Mouse (Mus musculus): ENCODE results near the gene Rad50. TPM values are rescaled to one million over a fixed set of nuclear protein-coding genes. Genes with fewer than 3 reads are reported as not detected.

The Rad50 gene
- total RNA-seq, 2 experiments from 2014 or later: 10.9 to 12.0 TPM

DNA sequence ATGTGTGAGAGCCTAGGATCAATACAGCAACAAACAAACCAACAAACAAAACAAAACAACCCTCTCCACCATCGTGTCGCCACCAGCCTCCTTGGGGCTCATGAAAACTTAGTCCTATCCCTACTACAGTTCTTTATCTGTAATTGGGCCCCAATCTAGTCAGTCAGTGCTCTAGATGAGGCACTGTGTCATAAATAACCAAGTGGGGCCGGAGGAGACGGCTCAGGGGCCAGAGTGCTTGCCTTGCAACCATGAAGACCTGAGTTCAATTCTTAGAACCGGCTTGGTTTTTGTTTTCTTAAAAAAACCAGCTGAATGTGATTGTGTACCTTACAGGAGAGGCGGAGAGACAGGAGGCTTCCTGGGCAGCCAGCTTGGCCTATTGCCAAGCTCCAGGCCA, 91.9 kb downstream of the Rad50 start:
- DNase-seq (ENCODE audit: extremely low spot score in 1 of 2, low spot score in 2 of 2): no peak
- intact Hi-C loops (cut with DNase I): no loop called here
- Histone ChIP-seq H3K27ac (no peak overlapping the region), H3K4me3 (no peak overlapping the region)
- TF ChIP-seq CTCF (IDR thresholded peaks at IDR 0.05): no peak

DNA sequence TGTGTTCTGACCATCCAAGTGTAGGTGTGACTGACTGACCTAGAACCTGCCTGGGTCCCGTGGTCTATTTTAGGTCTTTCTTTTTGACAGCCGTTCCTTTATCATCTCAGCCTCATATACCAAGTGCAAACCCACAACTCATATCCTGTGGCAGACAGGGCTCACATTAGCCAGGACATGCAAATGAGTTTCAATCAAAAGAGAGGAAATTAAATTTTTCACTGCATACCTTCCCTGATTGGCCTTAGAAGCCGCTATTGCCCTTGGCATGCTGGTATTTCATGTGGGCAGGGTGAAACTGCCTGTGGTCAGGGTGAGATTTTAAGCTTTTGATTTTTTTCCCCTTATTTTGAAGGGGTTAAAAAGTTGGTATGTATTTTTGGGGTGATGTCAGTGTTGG, 97.4 kb downstream of the Rad50 start:
- intact Hi-C loops (cut with DNase I): no loop called here
- no peak for DNase-seq (ENCODE audit: extremely low spot score in 1 of 2, low spot score in 2 of 2)
- TF ChIP-seq CTCF (IDR thresholded peaks at IDR 0.05): no peak
- Histone ChIP-seq H3K27ac (no peak overlapping the region), H3K4me3 (no peak overlapping the region)

DNA sequence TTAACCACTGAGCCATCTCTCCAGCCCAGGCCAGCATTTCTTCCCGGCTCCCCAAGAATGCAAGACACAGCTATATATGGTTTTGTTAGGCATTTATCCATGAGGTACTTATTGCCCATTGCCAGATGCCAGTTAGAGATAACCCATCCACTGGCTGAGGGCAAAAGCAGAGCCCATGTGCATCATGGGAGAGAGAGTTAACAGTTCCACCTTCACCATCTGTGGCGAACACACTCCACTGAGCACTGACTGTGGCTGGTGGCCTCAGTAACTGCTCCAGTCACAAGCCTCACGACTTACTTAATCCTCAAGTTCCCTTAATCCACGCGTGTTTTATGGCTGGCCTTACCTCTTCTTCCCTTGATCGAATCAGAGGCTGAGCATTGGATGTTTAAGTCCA, 97.9 kb downstream of the Rad50 start:
- intact Hi-C loops (cut with DNase I): no loop called here
- no peak for TF ChIP-seq CTCF (IDR thresholded peaks at IDR 0.05)
- no peak overlapping the region for H3K27ac ChIP-seq
- no peak for DNase-seq (ENCODE audit: extremely low spot score in 1 of 2, low spot score in 2 of 2)
- H3K4me3 ChIP-seq: no peak overlapping the region

- no peak overlapping the region for H3K4me3 ChIP-seq
- TF ChIP-seq CTCF (IDR thresholded peaks at IDR 0.05): no peak
- no peak for DNase-seq (ENCODE audit: extremely low spot score in 1 of 2, low spot score in 2 of 2)
- H3K27ac ChIP-seq: no peak overlapping the region
- intact Hi-C loops (cut with DNase I): no loop called here
Measured at GRCm38 (mm10) chr11:53605609-53606008, 101.5 kb downstream of the Rad50 start.

- no peak overlapping the region for H3K27ac ChIP-seq
- H3K4me3 ChIP-seq: no peak overlapping the region
- intact Hi-C loops (cut with DNase I): no loop called here
- TF ChIP-seq CTCF (IDR thresholded peaks at IDR 0.05): peak; percentile 22
- no peak for DNase-seq (ENCODE audit: extremely low spot score in 1 of 2, low spot score in 2 of 2)
Measured at GRCm38 (mm10) chr11:53604983-53605382, 102.1 kb downstream of the Rad50 start.

Other genes starting within 250 kb of the Rad50 start
- under 1 TPM in 1 of 2 experiments, not detected in 1; 0.84 TPM for gene Gm9837, start 236.8 kb downstream of the Rad50 start, total RNA-seq (2021)
- 1 to 10 TPM; 1.8 to 2.2 TPM for gene Gm9945, start 227.2 kb downstream of the Rad50 start, total RNA-seq (2021)
- gene Sowaha, start 227.0 kb downstream of the Rad50 start, total RNA-seq (2021): 10 to 100 TPM; 68.8 to 83.8 TPM
- gene Sept8, start 188.1 kb downstream of the Rad50 start, total RNA-seq (2021): 100 to 1,000 TPM; 304 to 314 TPM
- gene Kif3a, start 139.9 kb downstream of the Rad50 start, total RNA-seq (2021): 100 to 1,000 TPM; 127 to 131 TPM
- gene Il4, start 88.7 kb downstream of the Rad50 start, total RNA-seq (2021): not detected
- gene Il13, start 72.6 kb downstream of the Rad50 start, total RNA-seq (2021): not detected
- not detected for gene Il5, start 13.5 kb upstream of the Rad50 start, total RNA-seq (2021)
- 1 to 10 TPM; 6.6 to 8.2 TPM for gene Irf1, start 62.7 kb upstream of the Rad50 start, total RNA-seq (2021)
- gene Gm17334, start 65.9 kb upstream of the Rad50 start, total RNA-seq (2021): 1 to 10 TPM in 1 of 2 experiments, under 1 TPM in 1; 0.52 to 1.1 TPM
- 1 to 10 TPM; 3.0 to 5.9 TPM for gene Gm12216, start 151.9 kb upstream of the Rad50 start, total RNA-seq (2021)
- gene Slc22a5, start 184.3 kb upstream of the Rad50 start, total RNA-seq (2021): 10 to 100 TPM in 1 of 2 experiments, 1 to 10 TPM in 1; 9.5 to 10.5 TPM

All from left cerebral cortex, adult 2 months (tissue).